Mouse (Mus musculus): ENCODE data around the gene Lrrc36.

The Lrrc36 gene

GRCm38 (mm10) chr8:105466700-105467291, 53.4 kb downstream of the Lrrc36 start:
- DNase-seq (ENCODE audit: low spot score in 2 of 2) = peak; percentile 64 to 79

- DNase-seq (ENCODE audit: low spot score in 2 of 2) = no peak
Observed at GRCm38 (mm10) chr8:105467396-105467985, 54.1 kb downstream of the Lrrc36 start.

GRCm38 (mm10) chr8:105468002-105468720, 54.8 kb downstream of the Lrrc36 start:
- no peak for DNase-seq (ENCODE audit: low spot score in 2 of 2)

GRCm38 (mm10) chr8:105469041-105469695, 55.8 kb downstream of the Lrrc36 start:
- DNase-seq (ENCODE audit: low spot score in 2 of 2) = peak in 1 of 2 experiments; percentile 65

- DNase-seq (ENCODE audit: low spot score in 2 of 2) = no peak
Observed at GRCm38 (mm10) chr8:105469816-105470215, 56.4 kb downstream of the Lrrc36 start.

- no peak for DNase-seq (ENCODE audit: low spot score in 2 of 2)
Observed at GRCm38 (mm10) chr8:105470262-105470661, 56.9 kb downstream of the Lrrc36 start.

GRCm38 (mm10) chr8:105470681-105471313, 57.4 kb downstream of the Lrrc36 start:
- no peak for DNase-seq (ENCODE audit: low spot score in 2 of 2)

- peak; percentile 74 to 87 for DNase-seq (ENCODE audit: low spot score in 2 of 2)
Observed at GRCm38 (mm10) chr8:105471314-105472015, 58.1 kb downstream of the Lrrc36 start, which contains the start of gene Tppp3. Tppp3 (minus strand) TSS chr8:105471526.

- peak in 1 of 2 experiments; percentile 8 for DNase-seq (ENCODE audit: low spot score in 2 of 2)
Observed at GRCm38 (mm10) chr8:105472414-105472932, 59.1 kb downstream of the Lrrc36 start.

GRCm38 (mm10) chr8:105472983-105473382, 59.6 kb downstream of the Lrrc36 start:
- no peak for DNase-seq (ENCODE audit: low spot score in 2 of 2)

GRCm38 (mm10) chr8:105473816-105474606, 60.6 kb downstream of the Lrrc36 start:
- DNase-seq (ENCODE audit: low spot score in 2 of 2) = peak in 1 of 2 experiments; percentile 15

- DNase-seq (ENCODE audit: low spot score in 2 of 2) = no peak
Observed at GRCm38 (mm10) chr8:105474680-105475079, 61.3 kb downstream of the Lrrc36 start.

- no peak for DNase-seq (ENCODE audit: low spot score in 2 of 2)
Observed at GRCm38 (mm10) chr8:105475254-105475653, 61.9 kb downstream of the Lrrc36 start.

GRCm38 (mm10) chr8:105475742-105476141, 62.4 kb downstream of the Lrrc36 start:
- no peak for DNase-seq (ENCODE audit: low spot score in 2 of 2)

- no peak for DNase-seq (ENCODE audit: low spot score in 2 of 2)
Observed at GRCm38 (mm10) chr8:105476161-105476560, 62.8 kb downstream of the Lrrc36 start.

- peak in 1 of 2 experiments; percentile 52 for DNase-seq (ENCODE audit: low spot score in 2 of 2)
Observed at GRCm38 (mm10) chr8:105476628-105477413, 63.5 kb downstream of the Lrrc36 start.

GRCm38 (mm10) chr8:105477792-105478191, 64.4 kb downstream of the Lrrc36 start:
- no peak for DNase-seq (ENCODE audit: low spot score in 2 of 2)

GRCm38 (mm10) chr8:105481013-105481412, 67.6 kb downstream of the Lrrc36 start:
- no peak for DNase-seq (ENCODE audit: low spot score in 2 of 2)

GRCm38 (mm10) chr8:105481453-105481852, 68.1 kb downstream of the Lrrc36 start:
- DNase-seq (ENCODE audit: low spot score in 2 of 2) = no peak

Measured in left cerebral cortex, adult 9 months (tissue).